Mouse (Mus musculus) MEL (cell line): ENCODE measurements around the gene Aff3. TPM values are rescaled to one million over a fixed set of nuclear protein-coding genes. Genes with fewer than 3 reads are reported as not detected.

ENCODE experiments used
- DNase-seq: peaks from one replicate; pipeline ENCODE4 v3.0.0; 2011; ENCODE audit warnings: low read depth, low spot score
- H3K27ac ChIP-seq: 2 replicates; pipeline ENCODE4 v1.5.1; 2012; ENCODE audit warnings: low read depth, mild to moderate bottlenecking, control low read depth, low read length, moderate library complexity; ENCODE audit not compliant: control insufficient read depth
- H3K27me3 ChIP-seq, 2 experiments: fragments of 150-350 bp in 1 of 2; sonication (generic) in 1 of 2; 2 replicates each; pipeline ENCODE4 v1.6.1; 2012; ENCODE audit warnings: low read length in 2 of 2, mild to moderate bottlenecking in 2 of 2, improper control_type of control experiment in 1 of 2, moderate library complexity in 1 of 2; ENCODE audit not compliant: insufficient read depth in 2 of 2, control insufficient read depth in 1 of 2
- H3K36me3 ChIP-seq, 2 experiments: 2 replicates each; pipeline ENCODE4 v1.6.1; 2012 to 2014; ENCODE audit warnings: low read length in 2 of 2, improper control_type of control experiment in 1 of 2, inconsistent platforms in 1 of 2, mild to moderate bottlenecking in 1 of 2; ENCODE audit not compliant: insufficient read depth in 2 of 2, control insufficient read depth in 1 of 2
- H3K4me1 ChIP-seq, 2 experiments: fragments of 150-350 bp in 1 of 2; sonication (generic) in 1 of 2; 2 replicates each; pipeline ENCODE4 v1.6.1; 2012; ENCODE audit warnings: low read length in 2 of 2, improper control_type of control experiment in 1 of 2, mild to moderate bottlenecking in 1 of 2; ENCODE audit not compliant: insufficient read depth in 2 of 2, control insufficient read depth in 1 of 2
- H3K4me3 ChIP-seq, 2 experiments: fragments of 150-350 bp in 1 of 2; sonication (generic) in 1 of 2; 2 replicates each; pipeline ENCODE4 v1.5.1; 2012; ENCODE audit warnings: low read depth in 2 of 2, low read length in 2 of 2, mild to moderate bottlenecking in 2 of 2, moderate library complexity in 2 of 2, control low read depth in 1 of 2, improper control_type of control experiment in 1 of 2; ENCODE audit not compliant: control insufficient read depth in 1 of 2, insufficient read depth in 1 of 2
- H3K79me2 ChIP-seq: 2 replicates; pipeline ENCODE4 v1.6.1; 2012; ENCODE audit warnings: mild to moderate bottlenecking, low read length, moderate library complexity; ENCODE audit not compliant: control insufficient read depth, poor library complexity, insufficient read depth
- H3K9ac ChIP-seq: 2 replicates; pipeline ENCODE4 v1.6.1; 2012; ENCODE audit warnings: low read depth, mild to moderate bottlenecking, control low read depth, low read length, moderate library complexity; ENCODE audit not compliant: control insufficient read depth, poor library complexity, severe bottlenecking
- H3K9me3 ChIP-seq: fragments of 150-350 bp; sonication (generic); replicated peaks from 2 replicates; pipeline ENCODE4 v1.6.1; 2012; ENCODE audit warnings: mild to moderate bottlenecking, low read length, improper control_type of control experiment, moderate library complexity; ENCODE audit not compliant: insufficient read depth
- BHLHE40 ChIP-seq: IDR thresholded peaks from 2 replicates; pipeline ENCODE4 v1.6.1; 2012; ENCODE audit warnings: low read depth, mild to moderate bottlenecking, inconsistent platforms, low read length, improper control_type of control experiment, borderline replicate concordance
- CHD1 ChIP-seq: IDR thresholded peaks from 2 replicates; pipeline ENCODE4 v1.6.1; 2012; ENCODE audit warnings: low read depth, mild to moderate bottlenecking, inconsistent platforms, low read length, improper control_type of control experiment
- CTCF ChIP-seq, 3 experiments: IDR thresholded peaks in 2 of 3; conservative IDR thresholded peaks in 1 of 3; 2 replicates each; pipeline ENCODE4 v1.5.1; 2011 to 2012; ENCODE audit warnings: low read length in 3 of 3, low read depth in 2 of 3, mild to moderate bottlenecking in 2 of 3, improper control_type of control experiment in 1 of 3, inconsistent platforms in 1 of 3, mixed read lengths in 1 of 3, moderate library complexity in 1 of 3; ENCODE audit not compliant: control insufficient read depth in 1 of 3, insufficient read depth in 1 of 3, poor library complexity in 1 of 3, severe bottlenecking in 1 of 3
- E2F4 ChIP-seq: IDR thresholded peaks from 2 replicates; pipeline ENCODE4 v1.6.1; 2011; ENCODE audit warnings: low read depth, low read length, improper control_type of control experiment, borderline replicate concordance
- EP300 ChIP-seq, 2 experiments: IDR thresholded peaks; 2 replicates each; pipeline ENCODE4 v1.6.1; 2011; ENCODE audit warnings: improper control_type of control experiment in 2 of 2, low read length in 2 of 2, low read depth in 1 of 2, mild to moderate bottlenecking in 1 of 2
- GABPA ChIP-seq: IDR thresholded peaks from 2 replicates; pipeline ENCODE4 v1.6.1; 2012; ENCODE audit warnings: low read depth, mild to moderate bottlenecking, inconsistent platforms, low read length, improper control_type of control experiment, moderate library complexity
- GATA1 ChIP-seq: IDR thresholded peaks from 2 replicates; pipeline ENCODE4 v1.6.1; 2011; ENCODE audit warnings: low read depth, low read length, improper control_type of control experiment
- HCFC1 ChIP-seq: IDR thresholded peaks from 2 replicates; pipeline ENCODE4 v1.6.1; 2012; ENCODE audit warnings: low read depth, mild to moderate bottlenecking, inconsistent platforms, low read length, improper control_type of control experiment, moderate library complexity
- JUND ChIP-seq: IDR thresholded peaks from 2 replicates; pipeline ENCODE4 v1.6.1; 2011; ENCODE audit warnings: low read depth, mild to moderate bottlenecking, improper control_type of control experiment, low read length
- MAZ ChIP-seq: IDR thresholded peaks from 2 replicates; pipeline ENCODE4 v1.6.1; 2012; ENCODE audit warnings: low read depth, mild to moderate bottlenecking, inconsistent platforms, low read length, improper control_type of control experiment
- MEF2A ChIP-seq: IDR thresholded peaks from 2 replicates; pipeline ENCODE4 v1.6.1; 2014; ENCODE audit warnings: low read depth, mild to moderate bottlenecking, inconsistent platforms, low read length, improper control_type of control experiment; ENCODE audit not compliant: poor library complexity, insufficient replicate concordance, severe bottlenecking; ENCODE audit errors: extremely low read depth
- MYB ChIP-seq: IDR thresholded peaks from 2 replicates; pipeline ENCODE4 v1.6.1; 2011; ENCODE audit warnings: mild to moderate bottlenecking, low read depth, low read length, improper control_type of control experiment
- MYC ChIP-seq: IDR thresholded peaks from 2 replicates; pipeline ENCODE4 v1.6.1; 2011; ENCODE audit warnings: low read depth, mild to moderate bottlenecking, low read length, improper control_type of control experiment, moderate library complexity
- POLR2A ChIP-seq, 2 experiments: IDR thresholded peaks; 2 replicates each; pipeline ENCODE4 v1.6.1; 2011 to 2012; ENCODE audit warnings: low read length in 2 of 2, mild to moderate bottlenecking in 2 of 2, control low read depth in 1 of 2, improper control_type of control experiment in 1 of 2, low read depth in 1 of 2, moderate library complexity in 1 of 2; ENCODE audit not compliant: control insufficient read depth in 1 of 2, insufficient read depth in 1 of 2, poor library complexity in 1 of 2
- POLR2AphosphoS5 ChIP-seq: IDR thresholded peaks from 2 replicates; pipeline ENCODE4 v1.6.1; 2012; ENCODE audit warnings: low read depth, borderline replicate concordance, mild to moderate bottlenecking, inconsistent platforms, low read length, moderate library complexity, mixed read lengths
- SIN3A ChIP-seq: IDR thresholded peaks from 2 replicates; pipeline ENCODE4 v1.6.1; 2012; ENCODE audit warnings: low read length, improper control_type of control experiment, inconsistent platforms
- TAL1 ChIP-seq: IDR thresholded peaks from 2 replicates; pipeline ENCODE4 v1.6.1; 2012; ENCODE audit warnings: mild to moderate bottlenecking, inconsistent platforms, low read length, moderate library complexity, mixed read lengths
- UBTF ChIP-seq: IDR thresholded peaks from 2 replicates; pipeline ENCODE4 v1.6.1; 2012; ENCODE audit warnings: low read depth, mild to moderate bottlenecking, inconsistent platforms, low read length, improper control_type of control experiment, moderate library complexity, borderline replicate concordance; ENCODE audit not compliant: insufficient read depth
- USF1 ChIP-seq: IDR thresholded peaks from 2 replicates; pipeline ENCODE4 v1.6.1; 2014; ENCODE audit warnings: low read depth, mild to moderate bottlenecking, inconsistent platforms, low read length, improper control_type of control experiment, moderate library complexity
- ZKSCAN1 ChIP-seq: IDR thresholded peaks from 2 replicates; pipeline ENCODE4 v1.6.1; 2012; ENCODE audit warnings: low read depth, mild to moderate bottlenecking, inconsistent platforms, low read length, improper control_type of control experiment, moderate library complexity
- polyA plus RNA-seq, 2 experiments: library from polyadenylated mRNA; stranded (reverse) in 1 of 2; unstranded in 1 of 2; fragments of >175 nt in 1 of 2; fragments of >200 nt in 1 of 2; gene quantifications; 2 replicates each; pipeline versions ENCODE4 v1.2.1 to v1.2.4; 2012; ENCODE audit warnings: low replicate concordance in 2 of 2, low read depth in 1 of 2; ENCODE audit not compliant: insufficient read length in 2 of 2, insufficient read depth in 1 of 2, missing spikeins in 1 of 2
- total RNA-seq: library from RNA; depleted of rRNA; stranded (reverse); fragments of 300-350 nt; gene quantifications from 2 replicates; pipeline ENCODE4 v1.2.3, GENCODE M21; 2012

The Aff3 gene
- total and polyA plus RNA-seq, 3 experiments = 18.5 to 41.1 (median 25.4) TPM

DNA sequence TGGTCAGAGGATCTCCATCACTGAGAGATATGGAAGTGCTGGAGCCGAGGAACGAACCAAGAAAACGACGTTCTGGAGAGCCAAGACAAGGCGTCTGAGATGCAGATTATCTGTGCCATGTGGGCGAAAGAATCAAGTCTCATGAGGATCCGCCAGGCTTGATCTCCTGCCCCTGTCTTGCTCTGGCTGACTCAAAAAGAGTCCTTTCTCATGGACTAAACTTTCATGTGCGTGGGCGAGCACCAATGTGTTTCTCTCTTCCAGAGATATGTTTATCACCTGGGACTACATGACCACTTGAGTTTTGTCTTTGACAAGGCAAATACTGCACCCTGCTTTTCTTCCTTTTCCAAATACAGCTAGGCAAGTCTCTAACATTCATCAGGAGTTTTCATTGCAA is 6.4 kb downstream of the Aff3 start:
- Histone ChIP-seq H3K9me3 (no peaks in the 10 kb centered on the region), H3K27ac (no peak overlapping the region), H3K27me3 (no peaks in the 10 kb centered on the region), H3K79me2 (peaks cover 21% of the 10 kb centered on the region), H3K36me3 (peaks cover 18 to 27% of the 10 kb centered on the region in 2 experiments), H3K9ac (no peak overlapping the region), H3K4me1 (peaks cover 15 to 27% of the 10 kb centered on the region in 2 experiments), H3K4me3 (no peak overlapping the region)
- no peak for TF ChIP-seq ZKSCAN1
- TF ChIP-seq UBTF = no peak
- no peak for TF ChIP-seq HCFC1
- no peak for TF ChIP-seq USF1
- no peak for TF ChIP-seq SIN3A
- TF ChIP-seq TAL1 = no peak
- 0 out of 2 replicates have a peak, but pooled peaks have one; percentile 19 for TF ChIP-seq GATA1
- no peak for TF ChIP-seq POLR2AphosphoS5
- peak in 1 of 2 experiments; percentile 35; a peak in 1 of 4 replicates for TF ChIP-seq EP300 (IDR thresholded peaks at IDR 0.05; ENCODE audit: low read depth in 1 of 2, low read length in 2 of 2)
- TF ChIP-seq MYC = no peak
- TF ChIP-seq CTCF (IDR thresholded peaks at IDR 0.05 in 2 of 3, conservative IDR thresholded peaks at IDR 0.05 in 1 of 3; ENCODE audit: control insufficient read depth in 1 of 3, insufficient read depth in 1 of 3, low read depth in 2 of 3, low read length in 3 of 3, poor library complexity in 1 of 3, severe bottlenecking in 1 of 3) = no peak
- TF ChIP-seq JUND = no peak
- TF ChIP-seq CHD1 = no peak
- no peak for TF ChIP-seq GABPA
- no peak for TF ChIP-seq POLR2A (IDR thresholded peaks at IDR 0.05; ENCODE audit: control insufficient read depth in 1 of 2, insufficient read depth in 1 of 2, low read depth in 1 of 2, low read length in 2 of 2, poor library complexity in 1 of 2)
- no peak for TF ChIP-seq MEF2A
- no peak for TF ChIP-seq MAZ
- peak; percentile 38 for DNase-seq

DNA sequence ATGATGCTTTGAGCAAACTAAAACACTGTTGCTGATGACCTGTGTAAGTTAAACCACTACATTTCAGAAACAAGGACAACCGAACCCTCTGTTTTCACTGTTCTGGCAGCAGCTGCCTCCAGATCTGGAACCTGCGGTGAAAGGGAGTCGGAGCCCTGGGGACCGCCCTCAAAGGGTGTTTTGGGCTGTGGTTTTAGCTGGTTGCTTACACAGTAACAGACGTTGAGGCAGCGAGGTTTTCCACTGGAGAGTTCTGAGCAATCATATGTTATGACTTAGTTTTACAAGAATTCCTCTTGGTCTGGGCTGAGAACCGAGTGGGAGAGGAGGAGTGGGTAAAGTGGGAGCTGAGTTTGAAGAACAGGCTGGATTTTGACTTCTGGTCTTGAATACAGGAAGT is 7.1 kb downstream of the Aff3 start:
- H3K36me3 ChIP-seq = peaks cover 18 to 21% of the 10 kb centered on the region in 2 experiments
- no peak overlapping the region for H3K27ac ChIP-seq
- no peaks in the 10 kb centered on the region for H3K27me3 ChIP-seq
- H3K9ac ChIP-seq = no peak overlapping the region
- DNase-seq = no peak
- H3K79me2 ChIP-seq = peaks cover 16% of the 10 kb centered on the region; the same call in 1 of the 2 replicates
- no peak overlapping the region for H3K4me3 ChIP-seq
- no peak for TF ChIP-seq MYB
- TF ChIP-seq JUND = no peak
- no peak for TF ChIP-seq E2F4
- no peak for TF ChIP-seq SIN3A
- no peak for TF ChIP-seq BHLHE40
- no peak for TF ChIP-seq UBTF
- TF ChIP-seq, all 39 proteins: peak for 0
- peaks cover 7 to 23% of the 10 kb centered on the region in 2 experiments for H3K4me1 ChIP-seq
- H3K9me3 ChIP-seq = no peaks in the 10 kb centered on the region
